Mouse (Mus musculus): ENCODE results near the gene Smoc2.

Gene Smoc2

DNA sequence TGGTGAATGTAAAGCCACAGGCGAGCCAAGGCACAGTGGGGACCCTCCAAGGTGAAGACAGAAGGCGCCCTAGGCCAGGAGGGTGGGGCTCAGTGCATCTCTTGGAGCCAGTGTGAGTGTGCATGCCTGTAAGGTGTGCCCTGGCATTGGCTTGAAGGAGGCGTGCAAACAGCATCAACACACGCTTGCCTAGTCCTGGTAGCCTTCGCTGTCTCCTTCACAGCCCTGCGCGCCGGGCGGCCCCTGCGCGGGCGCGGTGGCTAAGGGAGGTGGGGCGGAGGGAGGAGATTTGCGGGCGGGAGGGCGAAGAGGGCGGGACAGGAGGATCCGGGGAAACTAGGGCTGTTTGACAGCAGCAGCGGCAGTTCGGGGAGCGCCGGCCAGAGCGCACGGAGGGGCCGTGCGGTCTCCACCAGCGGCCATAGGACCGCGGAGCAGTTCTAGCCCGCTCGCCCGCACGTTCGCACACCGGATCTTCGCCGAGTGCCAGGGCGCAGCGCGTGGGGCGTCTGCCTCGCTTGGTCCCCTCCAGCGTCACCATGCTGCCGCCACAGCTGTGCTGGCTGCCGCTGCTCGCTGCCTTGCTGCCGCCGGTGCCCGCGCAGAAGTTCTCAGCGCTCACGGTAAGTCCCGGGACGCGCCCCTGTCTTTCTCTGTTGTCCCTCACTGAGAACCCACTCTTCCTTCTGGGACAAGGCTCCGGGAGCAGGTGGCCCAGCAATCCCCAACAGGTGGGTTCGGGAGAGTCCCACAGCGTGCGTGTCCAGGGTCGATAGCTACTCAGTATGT, at the start of gene Smoc2:
TSS of gene Smoc2 (plus strand) at position 330 of the 789 bp plus-strand sequence.
- in situ Hi-C loops (cut with MboI, MseI), result no loop called here

DNA sequence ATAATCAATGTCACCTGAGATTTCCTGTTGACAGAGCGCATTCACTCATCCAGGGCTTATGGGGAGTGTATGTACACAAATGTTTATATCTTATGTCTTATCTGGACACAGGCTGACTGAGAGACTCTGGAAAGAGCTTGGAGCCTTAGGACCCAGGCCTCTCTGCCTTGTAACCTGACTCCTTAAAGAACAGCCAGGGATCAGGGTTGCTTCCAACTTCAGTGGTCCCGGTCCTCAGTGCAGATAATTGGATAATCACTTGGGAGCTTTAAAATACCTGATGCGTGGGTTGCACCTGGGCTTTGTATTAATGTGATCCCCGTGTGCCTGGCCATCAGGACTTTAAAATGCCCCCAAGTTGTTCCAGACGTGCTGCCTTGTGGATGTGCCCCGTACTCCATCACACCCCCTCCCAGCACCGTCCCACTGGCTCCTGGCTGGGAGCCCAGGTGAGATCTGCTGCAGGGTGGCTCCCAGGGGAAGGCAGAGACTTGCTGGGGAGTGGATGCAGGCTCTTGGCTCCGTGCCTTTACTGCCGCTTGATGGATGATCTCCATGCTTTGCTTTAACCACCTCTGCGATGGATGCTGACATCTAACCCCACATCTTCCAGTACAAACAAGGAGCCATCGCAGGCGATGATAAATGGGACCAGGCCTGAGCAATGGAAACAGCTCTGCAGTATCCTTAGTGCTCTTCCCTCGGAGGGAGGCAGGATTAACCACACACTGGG, 48.4 kb upstream of the Smoc2 start:
- in situ Hi-C loops (cut with MboI, MseI), result no loop called here

DNA sequence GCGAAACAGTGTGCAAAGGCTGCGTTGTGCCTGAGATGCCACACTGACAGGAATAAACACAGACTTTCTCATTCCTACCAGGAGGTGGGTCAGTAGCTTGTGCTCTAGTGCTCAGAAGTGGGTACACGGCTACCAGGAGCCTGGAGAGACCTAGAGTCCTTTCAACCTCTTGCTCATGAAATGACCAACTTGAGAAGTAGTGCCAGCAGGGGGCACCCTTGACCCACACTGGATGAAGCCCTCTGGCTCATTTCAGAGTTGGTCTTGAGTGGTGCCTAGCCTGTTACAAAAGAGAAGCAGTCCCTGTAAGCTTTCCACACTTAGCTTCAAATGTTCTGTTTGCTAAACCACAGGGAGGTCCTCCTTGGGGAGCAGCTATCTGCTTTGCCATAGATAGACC, 46.7 kb upstream of the Smoc2 start:
- in situ Hi-C loops (cut with MboI, MseI), result no loop called here

DNA sequence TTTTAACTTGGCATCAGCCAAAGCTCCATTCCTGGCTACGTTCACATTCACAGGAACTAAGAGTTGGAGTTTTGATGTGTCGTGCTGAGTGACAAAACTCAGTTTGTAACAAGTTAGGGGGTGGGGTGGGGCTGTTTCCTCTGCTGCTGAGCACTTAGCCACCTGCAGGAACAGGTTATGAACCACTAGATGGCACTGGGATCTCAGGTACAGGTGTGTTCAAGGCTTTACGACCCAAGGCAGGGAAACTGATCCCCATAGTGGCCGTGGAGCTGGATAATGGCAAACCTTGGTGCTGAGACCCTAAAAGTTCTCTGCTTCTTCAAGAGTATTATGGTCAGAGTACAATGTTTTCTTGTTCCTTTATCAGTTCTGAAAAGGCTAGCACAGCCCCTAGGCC, 45.6 kb upstream of the Smoc2 start:
- in situ Hi-C loops (cut with MboI, MseI), result no loop called here

DNA sequence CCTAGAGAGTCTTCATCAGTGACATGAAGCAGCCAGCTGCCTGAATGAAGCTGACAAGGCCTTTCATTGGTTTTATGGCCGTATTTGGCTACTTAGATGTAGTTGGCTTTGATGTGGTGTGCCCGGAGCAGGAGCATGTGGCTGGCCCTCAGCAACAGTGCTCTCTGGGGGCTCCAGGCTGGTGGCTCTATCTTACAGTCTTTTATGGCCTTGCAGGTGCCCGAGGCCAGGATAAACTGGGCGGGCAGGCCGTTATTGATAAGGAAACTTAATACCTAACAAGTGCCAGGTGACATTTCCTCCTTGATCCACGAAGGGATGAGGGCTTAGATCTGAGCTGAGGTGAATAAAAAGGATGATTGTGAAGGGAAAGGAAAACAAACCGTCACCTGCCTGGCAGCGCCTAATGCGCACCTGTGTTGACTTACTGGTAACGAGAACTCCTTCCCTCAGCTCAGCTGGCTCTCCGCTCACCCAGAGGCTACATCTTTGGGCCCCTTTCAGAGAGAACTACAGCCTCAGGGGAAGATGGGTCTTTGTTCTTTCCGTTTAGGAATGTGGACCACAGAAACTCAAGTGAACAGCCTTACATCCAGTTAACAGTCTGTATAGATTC, 44.4 kb upstream of the Smoc2 start:
- in situ Hi-C loops (cut with MboI, MseI), result loop anchor here (5.0 kb wide), 1 partner anchor 277 kb away; no protein-coding TSS in a partner anchor

DNA sequence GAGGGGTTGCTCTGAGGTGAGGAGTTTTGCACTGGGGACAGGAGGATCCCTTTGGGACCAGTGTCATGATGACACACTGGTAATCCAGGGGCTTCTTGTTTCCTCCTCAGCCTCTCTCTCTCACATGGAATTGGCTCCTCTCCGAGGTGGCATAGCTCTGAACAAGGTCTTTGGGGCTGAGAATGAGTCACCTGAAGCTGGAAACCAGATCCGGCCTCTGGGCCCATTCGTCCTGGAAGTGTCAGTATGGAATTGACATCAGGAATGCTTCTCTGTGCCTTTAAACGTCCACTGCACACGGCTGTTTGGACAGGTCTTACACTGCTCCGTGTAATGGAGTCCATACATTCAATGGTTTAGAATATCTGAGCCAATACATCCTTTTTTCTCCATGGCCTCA, 42.2 kb upstream of the Smoc2 start:
- in situ Hi-C loops (cut with MboI, MseI), result loop anchor here (5.0 kb wide), 1 partner anchor 275 kb away; no protein-coding TSS in a partner anchor

DNA sequence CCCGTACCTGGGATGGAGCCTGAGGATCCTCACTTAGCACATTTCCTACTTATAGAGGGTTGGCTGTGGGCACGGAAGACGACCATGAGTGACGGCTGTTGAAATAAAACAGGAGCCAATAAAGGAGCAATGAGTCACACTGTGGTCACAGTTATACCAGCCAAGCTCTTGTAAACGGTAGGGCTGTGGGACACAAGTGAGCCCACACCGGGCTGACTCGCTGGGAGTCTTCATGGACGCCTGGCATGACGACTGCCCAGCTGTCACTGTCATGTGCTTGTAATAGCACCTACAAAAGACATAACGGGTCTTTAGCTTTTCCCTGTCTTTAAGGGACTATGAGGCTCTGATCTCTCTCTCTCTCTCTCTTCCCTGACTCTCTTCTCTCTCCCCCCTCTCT, 39.3 kb upstream of the Smoc2 start:
- in situ Hi-C loops (cut with MboI, MseI), result loop anchor here (5.0 kb wide), 1 partner anchor 272 kb away; no protein-coding TSS in a partner anchor

DNA sequence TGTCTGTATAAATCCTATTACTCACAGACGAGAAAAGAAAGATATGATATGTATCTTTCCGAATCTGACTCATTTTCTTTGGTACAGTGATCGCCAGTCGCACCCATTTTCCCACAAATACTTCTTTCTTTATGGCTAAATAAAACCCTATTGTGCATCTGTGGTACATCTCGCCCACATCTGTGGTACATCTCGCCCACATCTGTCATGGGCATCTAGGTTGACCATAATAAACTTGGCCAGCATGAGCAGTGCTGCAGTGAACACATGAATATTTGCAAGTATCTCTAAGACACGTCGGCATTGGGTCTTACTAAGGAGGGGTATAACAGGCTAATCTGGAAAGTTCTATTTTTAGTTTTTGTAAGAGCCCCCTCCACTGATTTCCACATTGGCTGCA, 36.7 kb upstream of the Smoc2 start:
- in situ Hi-C loops (cut with MboI, MseI), result no loop called here

DNA sequence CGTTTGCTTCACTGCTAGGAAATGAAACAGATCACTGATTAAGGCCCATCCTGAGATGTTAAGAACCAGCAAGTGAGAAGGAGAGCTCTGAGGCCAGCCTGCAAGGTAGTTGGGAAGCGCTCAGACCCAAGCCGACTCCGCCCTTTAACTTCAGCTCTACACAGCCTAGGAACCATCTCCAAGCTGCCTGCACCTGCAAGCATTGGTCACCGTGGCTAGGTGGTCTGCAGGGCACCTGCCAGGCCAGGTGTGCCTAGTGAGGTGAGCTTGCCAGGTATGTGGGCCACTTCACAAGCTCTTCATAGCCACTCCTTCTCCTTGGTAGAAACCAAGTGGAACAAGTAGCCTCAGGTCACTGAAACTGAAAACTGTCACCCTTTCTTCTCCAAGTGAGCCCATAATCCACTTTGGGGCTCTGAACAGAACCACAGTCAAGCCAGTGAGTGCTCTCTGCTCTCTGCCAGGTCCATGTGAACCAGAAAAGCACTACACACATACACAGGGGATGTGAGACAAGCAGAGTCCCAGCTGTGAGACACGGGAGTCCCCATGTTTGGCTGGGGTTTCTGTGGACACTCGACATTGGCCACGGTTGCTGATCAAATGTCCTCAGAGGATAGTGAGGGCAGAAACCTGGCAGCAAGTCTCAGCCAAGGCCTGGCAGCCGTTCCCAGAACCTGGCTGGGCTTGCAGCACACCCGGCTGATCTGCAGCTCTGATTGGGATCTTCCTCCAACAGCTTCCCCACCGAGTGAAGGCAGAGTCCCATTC, 34.9 kb upstream of the Smoc2 start:
- in situ Hi-C loops (cut with MboI, MseI), result no loop called here

DNA sequence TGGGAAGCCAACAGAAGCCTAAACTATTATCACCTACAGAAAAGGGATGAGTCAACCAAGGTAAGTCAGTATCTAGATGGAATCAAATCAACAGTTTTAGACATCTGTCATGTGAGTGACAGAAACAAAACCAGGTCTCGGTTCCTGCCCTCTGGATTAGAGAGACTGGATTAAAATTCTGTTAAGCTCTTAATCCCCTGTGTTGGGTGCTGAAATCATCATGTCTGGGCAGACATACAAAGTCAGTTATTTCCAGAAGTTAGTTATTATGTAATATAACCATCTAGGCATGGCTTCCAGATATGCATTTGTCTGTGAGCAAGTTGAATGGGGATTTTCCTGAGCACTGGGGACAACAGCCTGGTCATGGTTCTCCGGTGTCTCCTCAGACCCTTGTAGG, 33.0 kb upstream of the Smoc2 start:
- in situ Hi-C loops (cut with MboI, MseI), result no loop called here

DNA sequence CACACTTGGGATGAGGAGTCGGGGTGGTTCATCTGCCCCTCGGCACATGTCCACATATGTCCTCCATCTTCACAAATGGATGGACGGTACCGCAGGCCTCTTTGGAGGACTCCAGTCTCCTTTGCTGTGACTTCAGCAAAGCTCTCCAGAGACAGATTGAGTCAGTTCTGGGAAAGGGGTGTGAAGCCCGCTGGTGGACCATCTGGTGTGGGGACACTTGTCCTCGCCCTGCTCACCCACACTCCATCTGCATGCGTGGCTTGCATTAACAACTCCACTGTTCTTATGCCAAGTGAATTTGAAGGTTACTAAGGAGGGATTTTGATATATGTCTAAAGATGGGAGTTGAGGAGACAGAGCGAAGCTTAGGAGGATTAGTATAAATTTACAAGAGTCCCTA, 31.4 kb upstream of the Smoc2 start:
- in situ Hi-C loops (cut with MboI, MseI), result no loop called here

DNA sequence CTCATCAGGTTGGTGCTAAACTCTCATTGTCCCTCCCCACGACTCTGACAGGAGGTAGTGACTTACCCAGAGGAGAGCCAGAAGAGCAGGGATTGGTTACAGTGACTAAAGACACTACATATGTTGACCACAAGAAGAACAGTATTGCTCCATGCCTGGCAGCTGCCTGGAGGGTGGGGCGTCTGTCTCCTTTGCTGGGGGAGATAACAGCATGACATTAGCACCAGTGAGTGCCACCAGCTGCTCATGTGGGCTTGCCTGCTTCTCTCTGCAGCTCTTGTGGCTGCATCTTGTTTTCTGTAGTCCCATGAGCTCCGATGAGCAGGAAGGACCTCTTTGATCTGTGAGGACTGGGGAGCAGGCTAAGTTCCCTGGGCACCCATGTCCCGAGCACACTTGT, 29.7 kb upstream of the Smoc2 start:
- in situ Hi-C loops (cut with MboI, MseI), result no loop called here

DNA sequence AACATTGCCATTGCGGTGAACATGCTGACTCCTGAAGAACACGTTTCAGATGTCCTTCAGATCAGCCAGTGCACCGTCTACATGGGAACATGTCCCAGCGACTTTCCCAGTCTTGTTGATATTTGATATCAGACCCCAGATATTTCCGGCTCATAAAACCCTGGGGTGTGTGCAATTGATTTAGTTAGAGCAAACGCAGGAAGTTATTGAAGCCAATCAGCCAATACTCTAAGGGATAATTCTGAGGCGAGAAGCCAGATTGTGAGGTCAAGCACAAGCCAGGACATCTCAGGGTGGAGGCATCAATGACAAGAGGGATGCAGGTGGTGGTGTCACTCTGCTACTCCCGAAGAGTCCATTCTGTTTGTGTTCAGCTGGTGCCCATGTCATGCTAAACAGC, 28.9 kb upstream of the Smoc2 start:
- in situ Hi-C loops (cut with MboI, MseI), result no loop called here

DNA sequence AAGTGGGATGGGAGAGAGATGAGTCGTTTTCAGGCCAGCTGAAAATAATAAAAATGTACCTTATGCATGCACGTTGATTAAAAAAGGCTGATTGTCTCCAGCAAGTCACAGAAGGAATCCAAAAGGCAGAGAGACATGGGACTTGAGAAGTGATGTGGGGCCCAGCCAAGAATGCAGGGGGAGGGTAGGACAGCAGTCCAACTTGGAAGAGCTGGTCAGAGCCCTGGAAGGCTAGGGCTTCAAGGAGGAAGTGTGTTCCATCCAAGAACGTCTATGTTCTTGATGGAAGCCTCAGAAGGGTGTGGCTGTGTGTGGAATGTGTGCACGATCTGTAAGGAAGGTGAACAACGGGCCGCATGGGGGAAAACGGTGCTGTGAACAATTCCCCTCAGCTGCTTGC, 26.9 kb upstream of the Smoc2 start:
- in situ Hi-C loops (cut with MboI, MseI), result no loop called here

DNA sequence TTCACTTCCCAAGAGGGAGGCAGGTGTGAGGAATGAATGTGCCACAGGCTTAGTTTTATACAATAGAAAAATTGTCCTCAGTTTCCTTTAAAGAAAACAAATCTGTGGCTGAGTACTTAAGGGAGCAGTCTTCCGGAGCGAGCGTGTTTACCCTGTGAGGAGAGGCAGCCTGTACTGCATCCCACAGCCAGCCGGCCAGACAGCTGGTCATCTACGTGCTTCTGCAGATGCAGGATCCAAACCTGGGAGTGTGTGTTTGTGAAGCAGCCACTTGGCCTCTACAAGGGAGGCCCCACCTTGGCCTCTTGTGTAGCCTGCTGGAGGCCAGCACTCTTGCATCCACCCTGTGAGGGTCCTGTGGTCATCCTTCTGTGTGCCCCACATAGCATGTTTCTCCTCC, 24.7 kb upstream of the Smoc2 start:
- in situ Hi-C loops (cut with MboI, MseI), result no loop called here

DNA sequence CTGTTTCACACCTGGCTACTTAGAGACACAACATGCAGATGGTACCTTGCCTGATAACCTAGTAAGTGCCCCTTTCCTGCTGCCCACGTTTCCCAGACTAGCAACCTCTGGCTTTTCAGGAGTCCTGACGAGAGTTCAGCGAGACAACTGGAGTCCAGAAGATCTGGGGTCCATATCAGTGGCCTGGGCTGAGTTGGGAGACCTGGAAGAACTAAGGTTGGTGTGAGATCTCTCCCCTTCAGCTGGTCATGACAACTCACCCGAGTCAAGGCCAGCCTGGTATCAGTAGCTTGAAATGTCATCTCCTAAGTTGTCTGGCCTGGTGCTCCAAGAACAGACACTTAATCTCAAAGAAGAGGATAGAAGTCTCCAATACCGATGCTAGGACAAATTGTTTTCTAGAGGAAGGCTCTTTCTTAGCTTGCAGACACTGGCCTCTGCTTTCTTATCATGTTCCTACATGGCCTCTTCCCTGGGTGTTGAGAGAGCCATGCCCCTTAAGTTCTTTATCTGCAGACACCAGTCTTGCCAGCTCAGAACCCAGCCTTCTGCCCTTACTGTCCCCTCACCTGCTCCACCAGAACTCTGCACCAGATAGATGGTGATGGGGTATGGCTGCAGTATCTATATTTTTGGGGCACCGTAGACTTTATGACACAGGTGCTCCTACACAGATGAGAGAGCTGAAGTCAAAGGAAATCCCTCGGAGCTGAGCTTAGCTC, 21.3 kb upstream of the Smoc2 start:
- in situ Hi-C loops (cut with MboI, MseI), result no loop called here

DNA sequence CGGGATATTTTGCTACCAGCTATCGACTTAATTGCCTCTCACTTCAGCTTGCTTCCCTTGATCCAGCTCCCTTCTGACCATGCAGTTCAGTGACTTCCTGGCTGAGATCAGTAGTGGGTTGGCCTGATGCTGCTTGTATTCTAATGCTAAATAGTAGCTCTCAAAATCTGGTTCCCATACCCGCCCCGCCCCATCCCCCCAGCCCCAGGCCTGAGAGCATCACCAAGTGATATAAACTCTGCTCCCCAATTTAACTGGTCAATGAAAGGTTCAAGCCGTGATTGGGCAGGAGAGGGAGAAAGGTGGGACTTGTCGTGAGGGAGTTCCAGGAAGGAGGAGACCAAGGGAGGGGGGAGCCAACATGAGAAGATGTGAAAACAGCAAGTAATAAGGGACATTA, 20.4 kb upstream of the Smoc2 start:
- in situ Hi-C loops (cut with MboI, MseI), result no loop called here

DNA sequence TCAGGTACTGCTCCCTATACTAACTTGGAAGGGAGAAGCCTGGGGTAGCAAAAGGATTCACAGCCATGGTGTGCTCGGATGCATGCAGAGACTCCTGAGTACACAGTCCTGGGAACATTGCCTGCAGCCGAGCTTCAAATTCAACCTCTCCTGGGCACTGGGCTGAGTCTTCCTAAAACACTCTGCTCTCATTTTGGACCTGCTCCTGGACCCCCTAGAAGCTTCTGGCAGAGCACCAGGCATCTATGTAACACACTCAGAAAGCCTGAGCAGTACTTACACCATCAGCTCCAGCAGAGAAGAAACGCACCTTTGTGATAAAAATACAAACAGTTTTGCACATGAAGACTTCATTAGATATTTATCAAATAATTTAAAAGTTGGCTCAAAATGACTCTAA, 18.3 kb upstream of the Smoc2 start:
- in situ Hi-C loops (cut with MboI, MseI), result no loop called here

DNA sequence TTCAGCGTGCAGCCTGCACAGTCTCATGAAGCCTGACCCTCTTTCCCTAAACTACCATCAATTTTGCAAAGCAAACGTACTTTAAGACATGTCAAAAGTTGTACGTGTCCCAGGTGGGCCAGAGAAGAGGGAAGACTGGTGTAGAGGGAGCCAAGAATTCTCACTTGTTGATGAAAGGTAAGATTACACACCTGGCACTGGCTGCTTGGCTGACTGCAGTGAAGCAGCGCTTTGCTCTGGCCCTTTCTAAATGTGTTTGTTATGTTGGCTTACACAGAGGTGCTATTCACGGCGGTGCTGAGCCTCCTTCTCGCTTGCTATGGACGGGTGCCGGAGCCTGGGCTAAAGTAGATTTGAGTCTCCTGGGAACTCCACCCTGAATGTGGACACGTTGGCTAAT, 17.1 kb upstream of the Smoc2 start:
- in situ Hi-C loops (cut with MboI, MseI), result no loop called here

DNA sequence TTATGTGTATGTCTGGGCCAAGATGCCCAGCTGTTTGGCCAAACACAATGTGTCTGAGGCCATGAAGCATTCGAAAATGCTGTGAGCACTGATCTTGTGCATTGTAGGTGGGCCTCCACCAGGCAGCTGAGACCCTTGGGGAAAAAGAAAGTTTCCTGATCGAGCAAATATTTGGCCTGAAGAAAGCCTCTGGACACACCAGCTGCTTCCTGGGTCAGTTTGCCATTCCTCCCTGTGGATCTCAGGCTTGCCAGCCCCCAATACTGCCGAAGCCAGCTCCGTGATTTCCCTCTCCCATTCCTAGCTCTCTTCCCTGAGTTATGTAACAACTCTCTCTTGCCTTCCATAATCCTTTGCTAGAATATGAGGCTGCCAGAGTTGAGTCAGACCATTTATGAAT, 11.3 kb upstream of the Smoc2 start:
- in situ Hi-C loops (cut with MboI, MseI), result no loop called here

DNA sequence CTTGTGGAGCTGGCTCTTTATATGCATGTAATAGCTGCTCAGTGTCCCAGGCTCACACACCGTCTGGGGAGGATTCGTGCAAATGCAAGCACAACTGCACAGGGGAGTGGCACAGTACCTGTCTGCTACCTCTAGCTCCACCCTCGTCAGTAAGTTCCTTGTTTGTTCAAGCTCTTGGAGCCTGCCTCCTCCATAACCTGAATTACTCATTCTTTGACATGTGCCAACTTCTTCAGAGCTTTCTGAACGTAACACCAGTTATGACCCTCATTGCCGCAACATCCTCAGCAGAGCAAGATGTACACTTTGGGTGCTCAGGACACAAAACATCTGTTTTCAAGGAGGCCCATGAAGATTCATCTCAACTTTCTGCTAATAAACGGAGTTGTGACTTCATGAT, 5.9 kb upstream of the Smoc2 start:
- in situ Hi-C loops (cut with MboI, MseI), result no loop called here
